Mouse (Mus musculus) midbrain, embryonic 15.5 days (tissue): ENCODE data around the gene Itgb7. TPM values are rescaled to one million over a fixed set of nuclear protein-coding genes. Genes with fewer than 3 reads are reported as not detected.

Experiments
- ATAC-seq: fragments of 200-750 bp; cut with Nextera tagmentation; replicated peaks from 2 replicates; pipeline ENCODE4 v1.8.0; 2017; ENCODE audit warnings: moderate TSS enrichment
- H3K27ac ChIP-seq: fragments of 300-500 bp; sonication (generic); 2 replicates; pipeline ENCODE4 v1.5.1; 2015; ENCODE audit warnings: mild to moderate bottlenecking, inconsistent platforms
- H3K27me3 ChIP-seq: fragments of 300-500 bp; sonication (generic); replicated peaks from 2 replicates; pipeline ENCODE4 v1.6.1; 2015; ENCODE audit warnings: inconsistent platforms
- H3K36me3 ChIP-seq: fragments of 300-500 bp; sonication (generic); replicated peaks from 2 replicates; pipeline ENCODE4 v1.6.1; 2015; ENCODE audit warnings: inconsistent platforms
- H3K4me1 ChIP-seq: fragments of 300-500 bp; sonication (generic); 2 replicates; pipeline ENCODE4 v1.6.1; 2015; ENCODE audit warnings: inconsistent platforms
- H3K4me2 ChIP-seq: fragments of 300-500 bp; sonication (generic); 2 replicates; pipeline ENCODE4 v1.6.1; 2015; ENCODE audit warnings: inconsistent platforms, mild to moderate bottlenecking, moderate library complexity
- H3K4me3 ChIP-seq: fragments of 300-500 bp; sonication (generic); 2 replicates; pipeline ENCODE4 v1.5.1; 2015; ENCODE audit warnings: mild to moderate bottlenecking, inconsistent platforms
- H3K9ac ChIP-seq: fragments of 300-500 bp; sonication (generic); 2 replicates; pipeline ENCODE4 v1.6.1; 2015; ENCODE audit warnings: mild to moderate bottlenecking, inconsistent platforms
- H3K9me3 ChIP-seq: fragments of 300-500 bp; sonication (generic); 2 replicates; pipeline ENCODE4 v1.6.1; 2016; ENCODE audit warnings: inconsistent platforms
- WGBS: fragments of 180-500 bp; shearing (Covaris S2); methylation state at CpG from one replicate; pipeline ENCODE4 v1.1.7; 2015; ENCODE audit warnings: mixed read lengths; 5-methylcytosine and 5-hydroxymethylcytosine counted together
- polyA plus RNA-seq: library from polyadenylated mRNA; unstranded; fragments of >200 nt; fragmentation: Nextera tagmentation; extraction: Ambion mirVana; gene quantifications from 2 replicates; pipeline ENCODE4 v1.2.1, GENCODE M21; 2015

The Itgb7 gene
- polyA plus RNA-seq, 1 experiment from 2014 or later, result 0.98 TPM

- Histone ChIP-seq H3K4me3 (peak overlapping the region; percentile 61), H3K4me2 (peak overlapping the region; percentile 99), H3K4me1 (peaks cover 36% of the 10 kb centered on the region), H3K36me3 (no peaks in the 10 kb centered on the region), H3K9ac (peak overlapping the region; percentile 43), H3K9me3 (no peaks in the 10 kb centered on the region), H3K27ac (peak overlapping the region; percentile 77), H3K27me3 (peaks cover 65% of the 10 kb centered on the region)
- 1% methylated on average over 56 of the region's 65 CpGs for WGBS
- ATAC-seq, result peak; percentile 37; the same call in 1 of the 2 replicates
These were observed 15.7 kb upstream of the Itgb7 start for GRCm38 (mm10) chr15:102247252-102248130.

GRCm38 (mm10) chr15:102246866-102247251, 15.1 kb upstream of the Itgb7 start:
- H3K4me2 ChIP-seq, result peak overlapping the region; percentile 99
- H3K4me3 ChIP-seq, result peak overlapping the region; percentile 61
- no peaks in the 10 kb centered on the region for H3K36me3 ChIP-seq
- ATAC-seq, result peak; percentile 87
- under 1% methylated on average over 30 of the region's 35 CpGs for WGBS
- H3K9me3 ChIP-seq, result no peaks in the 10 kb centered on the region
- H3K4me1 ChIP-seq, result peaks cover 36% of the 10 kb centered on the region
- peak overlapping the region; percentile 77 for H3K27ac ChIP-seq
- H3K27me3 ChIP-seq, result peaks cover 70% of the 10 kb centered on the region
- H3K9ac ChIP-seq, result peak overlapping the region; percentile 43

GRCm38 (mm10) chr15:102245891-102246741, 14.4 kb upstream of the Itgb7 start:
- under 1% methylated on average over 39 of the region's 44 CpGs for WGBS

GRCm38 (mm10) chr15:102245461-102245881, 13.7 kb upstream of the Itgb7 start:
- peak overlapping the region; percentile 61 for H3K4me3 ChIP-seq
- peaks cover 62% of the 10 kb centered on the region for H3K27me3 ChIP-seq
- H3K36me3 ChIP-seq, result no peaks in the 10 kb centered on the region
- ATAC-seq, result no peak
- peaks cover 36% of the 10 kb centered on the region for H3K4me1 ChIP-seq
- no peaks in the 10 kb centered on the region for H3K9me3 ChIP-seq
- peak overlapping the region; percentile 77 for H3K27ac ChIP-seq
- H3K4me2 ChIP-seq, result peak overlapping the region; percentile 99
- H3K9ac ChIP-seq, result peak overlapping the region; percentile 43
- 4% methylated on average over 14 of the region's 14 CpGs for WGBS

More at GRCm38 (mm10) chr15:102245891-102246741, 14.4 kb upstream of the Itgb7 start:
- peaks cover 69% of the 10 kb centered on the region for H3K27me3 ChIP-seq
- peak overlapping the region; percentile 77 for H3K27ac ChIP-seq
- H3K36me3 ChIP-seq, result no peaks in the 10 kb centered on the region
- peak overlapping the region; percentile 99 for H3K4me2 ChIP-seq
- ATAC-seq, result peak; percentile 91
- peak overlapping the region; percentile 43 for H3K9ac ChIP-seq
- H3K4me3 ChIP-seq, result peak overlapping the region; percentile 61
- H3K9me3 ChIP-seq, result no peaks in the 10 kb centered on the region
- peaks cover 36% of the 10 kb centered on the region for H3K4me1 ChIP-seq

DNA sequence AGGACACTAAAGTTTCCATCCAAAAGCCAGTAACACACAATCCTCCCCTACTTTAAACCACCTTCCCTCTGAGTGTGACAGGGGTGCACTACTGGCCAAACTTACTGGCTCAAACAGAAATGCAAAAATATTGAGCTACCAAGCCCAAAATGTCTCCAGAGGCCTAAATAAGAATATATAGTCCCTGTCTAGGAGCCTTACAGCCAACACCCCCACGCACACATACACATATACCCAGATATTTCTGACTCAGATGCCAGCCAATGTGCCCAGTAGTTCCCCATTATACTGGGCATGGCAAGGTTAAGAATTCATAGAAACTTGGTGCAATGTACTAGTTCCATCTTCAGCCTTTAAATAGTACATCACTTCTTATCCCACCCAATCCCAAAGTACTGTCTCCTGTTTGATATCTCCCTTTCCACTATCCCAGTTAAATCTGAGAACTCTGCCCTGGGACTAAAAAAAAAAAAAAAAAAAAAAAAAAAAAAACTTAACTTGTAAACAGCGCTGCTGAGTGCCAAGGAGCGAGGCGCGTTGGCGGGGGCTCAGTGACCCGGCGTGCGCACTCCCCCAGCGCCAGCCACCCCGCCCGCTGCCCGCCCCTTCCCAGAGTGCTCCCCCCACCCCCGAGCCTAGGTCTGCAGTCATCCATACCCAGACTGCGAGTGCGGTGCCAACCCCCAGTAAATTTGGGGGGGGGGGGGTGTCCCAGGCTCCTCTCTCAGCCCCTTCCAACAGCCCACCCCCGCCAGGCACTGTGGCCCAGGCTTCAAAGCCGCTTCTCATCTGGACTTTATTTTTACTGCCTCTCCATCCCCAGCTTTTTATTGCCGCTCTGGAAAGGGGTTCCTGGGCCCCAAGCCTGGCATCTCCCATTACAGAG, 12.8 kb upstream of the Itgb7 start:
- Histone ChIP-seq H3K27me3 (peaks cover 54% of the 10 kb centered on the region), H3K4me2 (peak overlapping the region; percentile 99), H3K36me3 (no peaks in the 10 kb centered on the region), H3K9ac (no peak overlapping the region), H3K4me3 (peak overlapping the region; percentile 61), H3K4me1 (peaks cover 36% of the 10 kb centered on the region), H3K27ac (no peak overlapping the region), H3K9me3 (no peaks in the 10 kb centered on the region)
- WGBS, result 5% methylated on average over 19 of the region's 19 CpGs
- no peak for ATAC-seq

DNA sequence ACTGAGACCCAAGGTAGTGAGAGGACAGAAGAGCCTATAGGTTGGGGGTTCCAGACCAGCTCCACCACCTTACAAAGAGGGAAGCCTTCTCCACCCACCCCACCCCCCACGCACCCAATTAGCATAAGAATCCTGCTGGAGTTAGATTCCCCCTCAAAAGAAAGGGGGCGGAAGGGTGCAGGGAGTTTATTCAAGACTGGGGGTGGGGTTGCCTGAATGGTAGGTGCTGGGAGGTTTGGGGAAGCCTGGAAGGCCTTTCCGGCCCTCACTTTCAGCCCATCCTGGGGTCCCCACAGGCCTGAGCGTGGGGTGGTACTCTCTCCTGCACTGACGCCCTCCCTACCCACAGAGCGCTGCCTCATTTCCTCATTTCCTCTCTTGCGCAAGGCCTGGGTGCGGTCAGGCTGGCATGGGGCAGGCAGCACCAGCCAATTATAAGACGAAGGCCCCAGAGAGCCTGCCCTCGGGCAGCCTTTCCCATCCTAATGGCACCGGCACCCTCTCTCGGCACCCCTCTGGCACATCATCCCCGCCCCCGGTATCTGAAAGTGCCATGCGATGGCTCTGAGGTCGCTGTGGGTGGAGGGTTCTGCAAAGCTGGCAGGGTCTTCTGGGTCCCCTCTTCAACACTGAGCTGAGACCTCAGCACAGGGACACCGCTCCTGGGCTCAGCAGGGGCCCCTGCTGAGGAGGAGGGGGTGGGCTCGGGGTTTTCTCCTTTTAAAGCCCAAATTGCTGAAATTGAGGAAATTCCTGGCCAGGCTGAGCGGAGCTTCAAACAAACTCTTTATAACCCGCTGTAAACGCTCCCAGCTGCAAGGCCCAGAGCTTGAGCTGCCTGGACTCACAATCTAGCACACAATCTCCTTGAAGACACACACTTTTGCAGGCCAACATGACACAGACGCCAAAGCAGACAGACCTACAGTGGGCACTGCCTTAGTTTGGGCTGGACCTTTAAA, 11.8 kb upstream of the Itgb7 start:
- Histone ChIP-seq H3K4me1 (peaks cover 36% of the 10 kb centered on the region), H3K4me3 (no peak overlapping the region), H3K27ac (no peak overlapping the region), H3K36me3 (no peaks in the 10 kb centered on the region), H3K9ac (no peak overlapping the region), H3K9me3 (no peaks in the 10 kb centered on the region), H3K4me2 (peak overlapping the region; percentile 8), H3K27me3 (peaks cover 44% of the 10 kb centered on the region)
- no peak for ATAC-seq
- WGBS, result 15% methylated on average over 22 of the region's 22 CpGs

DNA sequence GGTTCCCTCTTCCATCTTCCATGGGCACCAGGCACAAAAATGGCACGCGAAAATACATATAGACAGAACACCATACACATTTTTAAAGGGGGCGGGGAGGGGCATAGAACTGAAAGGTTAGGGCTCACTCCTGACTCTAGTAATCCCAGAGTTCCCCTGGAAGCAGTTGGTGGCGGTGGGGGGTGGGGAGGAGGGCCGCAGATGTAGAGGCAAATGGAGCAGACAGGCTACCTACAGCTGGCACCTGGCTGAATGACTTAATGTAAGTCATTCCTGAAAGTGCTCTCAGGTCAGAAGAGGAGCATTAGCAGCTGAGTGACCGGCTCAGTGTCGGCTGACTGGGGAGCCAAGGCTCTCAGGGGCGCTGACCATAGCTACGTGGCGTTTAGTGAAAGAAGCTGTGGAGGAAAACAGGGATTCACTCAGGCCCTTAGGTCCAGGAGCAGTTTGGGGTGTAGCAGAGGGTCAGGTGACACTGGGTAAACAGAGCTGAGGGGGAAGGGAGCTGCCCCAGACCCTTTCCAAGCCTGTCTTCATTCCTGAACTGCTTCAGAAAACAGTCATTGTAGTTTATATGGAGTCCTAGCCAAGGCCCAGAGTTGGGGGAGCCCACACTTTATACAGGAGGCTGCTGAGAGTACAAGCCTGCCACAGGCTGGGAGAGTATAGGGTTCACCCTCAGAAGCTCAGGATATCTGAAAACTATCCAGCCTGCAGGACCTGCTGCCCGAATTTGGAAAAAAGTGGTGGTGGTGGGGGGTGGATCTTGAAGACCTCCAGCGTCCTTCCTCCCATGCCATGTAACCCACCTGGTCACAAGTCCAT, 10.9 kb upstream of the Itgb7 start:
- no peaks in the 10 kb centered on the region for H3K9me3 ChIP-seq
- no peak overlapping the region for H3K4me3 ChIP-seq
- ATAC-seq, result no peak
- H3K4me2 ChIP-seq, result no peak overlapping the region
- no peaks in the 10 kb centered on the region for H3K36me3 ChIP-seq
- WGBS, result 31% methylated on average over 12 of the region's 12 CpGs
- H3K27ac ChIP-seq, result no peak overlapping the region
- no peak overlapping the region for H3K9ac ChIP-seq
- H3K4me1 ChIP-seq, result peaks cover 32% of the 10 kb centered on the region
- H3K27me3 ChIP-seq, result peaks cover 40% of the 10 kb centered on the region

DNA sequence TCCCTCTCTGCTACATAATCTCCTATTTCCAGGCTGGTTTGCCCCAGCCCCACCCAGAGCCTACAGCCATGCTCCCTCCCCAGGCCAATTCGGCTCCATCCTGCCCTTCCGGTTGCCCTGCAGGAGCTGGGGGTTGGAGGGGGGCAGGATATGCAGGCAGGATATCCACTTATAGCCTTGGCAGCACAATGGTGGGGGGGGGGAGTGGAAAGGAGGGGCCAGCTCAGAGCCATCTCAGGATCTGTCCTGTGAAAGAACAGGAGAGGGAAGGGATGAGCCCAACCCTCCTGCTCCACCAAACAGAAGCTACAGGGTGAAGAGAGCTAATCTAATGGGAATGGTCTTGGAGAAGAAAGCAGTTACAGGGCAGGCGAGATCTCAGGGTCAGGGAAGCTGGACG, 8.9 kb upstream of the Itgb7 start:
- Histone ChIP-seq H3K4me2 (no peak overlapping the region), H3K4me3 (no peak overlapping the region), H3K9me3 (no peaks in the 10 kb centered on the region), H3K36me3 (no peaks in the 10 kb centered on the region), H3K27ac (no peak overlapping the region), H3K9ac (no peak overlapping the region), H3K4me1 (peaks cover 16% of the 10 kb centered on the region), H3K27me3 (peaks cover 37% of the 10 kb centered on the region)
- 82% methylated on average over 4 of the region's 4 CpGs for WGBS
- ATAC-seq, result no peak

GRCm38 (mm10) chr15:102239851-102240250, 8.1 kb upstream of the Itgb7 start:
- H3K27me3 ChIP-seq, result peaks cover 31% of the 10 kb centered on the region
- H3K9ac ChIP-seq, result no peak overlapping the region
- no peak overlapping the region for H3K4me2 ChIP-seq
- peaks cover 15% of the 10 kb centered on the region for H3K4me1 ChIP-seq
- H3K36me3 ChIP-seq, result no peaks in the 10 kb centered on the region
- H3K27ac ChIP-seq, result no peak overlapping the region
- H3K4me3 ChIP-seq, result no peak overlapping the region
- H3K9me3 ChIP-seq, result no peaks in the 10 kb centered on the region
- WGBS, result 79% methylated on average over 11 of the region's 11 CpGs
- ATAC-seq, result no peak

GRCm38 (mm10) chr15:102239260-102239590, 7.5 kb upstream of the Itgb7 start:
- Histone ChIP-seq H3K4me1 (peaks cover 12% of the 10 kb centered on the region), H3K9ac (no peak overlapping the region), H3K4me2 (no peak overlapping the region), H3K27me3 (peaks cover 26% of the 10 kb centered on the region), H3K9me3 (no peaks in the 10 kb centered on the region), H3K27ac (no peak overlapping the region), H3K4me3 (no peak overlapping the region), H3K36me3 (no peaks in the 10 kb centered on the region)
- WGBS, result 9% methylated on average over 9 of the region's 9 CpGs
- 0 out of 2 replicates have a peak, but pooled peaks have one; percentile 58 for ATAC-seq
